Mouse (Mus musculus): ENCODE data around the gene Tfap2a. TPM values are rescaled to one million over a fixed set of nuclear protein-coding genes. Genes with fewer than 3 reads are reported as not detected.
A peak's percentile ranks its signal among the peaks of the same experiment; 100 is the strongest.

Gene Tfap2a
- polyA plus RNA-seq, 1 experiment from 2014 or later: 0.32 TPM

DNA sequence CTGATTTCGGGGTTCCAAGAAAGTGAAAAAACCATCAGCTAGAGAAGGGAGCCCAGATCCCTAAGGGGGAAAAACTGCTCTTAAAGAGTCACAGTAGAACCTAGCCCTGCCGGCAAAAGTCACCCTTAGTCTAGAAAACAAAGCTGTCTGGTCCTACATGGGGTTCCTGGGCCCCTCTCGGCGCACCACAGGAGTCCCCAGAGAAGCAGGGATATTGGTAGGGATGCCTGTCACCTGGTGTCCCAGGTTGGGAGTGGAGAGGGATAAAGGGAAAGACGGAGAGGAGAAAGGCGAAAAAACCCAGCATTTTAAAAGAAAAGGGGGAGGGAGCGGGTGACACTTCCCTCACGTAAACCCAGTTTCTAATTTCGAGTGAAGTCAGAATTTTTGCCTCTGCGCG lies 6.1 kb downstream of the Tfap2a start:
- H3K9ac ChIP-seq (replicated peaks): no peak overlapping the region
- H3K27me3 ChIP-seq: peaks cover 75% of the 10 kb centered on the region
- no peak for ATAC-seq (replicated peaks)
- WGBS: under 1% methylated on average over 11 of the region's 11 CpGs
- no peak overlapping the region for H3K4me2 ChIP-seq (replicated peaks)
- H3K9me3 ChIP-seq: no peaks in the 10 kb centered on the region
- H3K4me1 ChIP-seq: peaks cover 45% of the 10 kb centered on the region
- H3K27ac ChIP-seq (replicated peaks): no peak overlapping the region
- no peak overlapping the region for H3K4me3 ChIP-seq
- H3K36me3 ChIP-seq: no peaks in the 10 kb centered on the region

DNA sequence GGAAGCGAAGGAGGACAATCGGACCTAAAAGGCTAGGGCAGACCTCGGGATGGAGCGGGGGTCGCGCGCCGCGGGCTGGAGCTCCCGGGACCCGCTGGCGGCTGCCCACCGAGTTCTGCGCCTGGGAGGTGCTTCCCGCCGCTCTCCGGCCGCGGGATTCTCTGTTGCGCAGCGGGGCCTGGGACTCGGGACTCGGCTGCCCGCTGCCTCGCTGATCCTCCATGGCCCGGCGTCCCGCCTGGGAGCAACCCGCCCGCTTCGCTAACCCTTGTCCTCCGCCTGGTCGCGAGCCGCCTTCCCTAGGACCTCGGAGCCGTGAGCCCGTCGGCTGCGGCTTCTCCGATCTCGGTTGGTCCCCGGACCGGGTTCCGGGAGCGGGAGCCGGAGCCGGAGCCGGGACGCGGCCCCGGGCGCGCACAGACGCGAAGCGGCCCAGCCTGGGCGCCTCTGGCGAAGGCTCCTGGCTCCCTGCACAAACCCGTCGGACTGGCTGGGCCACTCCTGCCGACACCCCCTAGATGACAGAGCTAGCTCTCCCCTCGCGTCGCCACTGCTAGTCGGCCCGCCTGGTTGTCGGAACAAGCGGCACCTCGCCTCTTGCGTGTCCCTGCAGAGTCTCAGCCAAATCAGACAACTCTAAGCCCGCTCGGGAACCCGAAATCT lies 6.9 kb downstream of the Tfap2a start:
- Histone ChIP-seq H3K9ac (replicated peaks) (peak overlapping the region; percentile 3; the same call in 1 of the 2 replicates), H3K27me3 (peaks cover 74% of the 10 kb centered on the region), H3K9me3 (no peaks in the 10 kb centered on the region), H3K4me3 (peak overlapping the region; percentile 36), H3K36me3 (no peaks in the 10 kb centered on the region), H3K4me2 (replicated peaks) (peak overlapping the region; percentile 48), H3K27ac (replicated peaks) (no peak overlapping the region), H3K4me1 (peaks cover 45% of the 10 kb centered on the region)
- whole genome bisulfite sequencing: under 1% methylated on average over 60 of the region's 74 CpGs
- ATAC-seq (replicated peaks): no peak

DNA sequence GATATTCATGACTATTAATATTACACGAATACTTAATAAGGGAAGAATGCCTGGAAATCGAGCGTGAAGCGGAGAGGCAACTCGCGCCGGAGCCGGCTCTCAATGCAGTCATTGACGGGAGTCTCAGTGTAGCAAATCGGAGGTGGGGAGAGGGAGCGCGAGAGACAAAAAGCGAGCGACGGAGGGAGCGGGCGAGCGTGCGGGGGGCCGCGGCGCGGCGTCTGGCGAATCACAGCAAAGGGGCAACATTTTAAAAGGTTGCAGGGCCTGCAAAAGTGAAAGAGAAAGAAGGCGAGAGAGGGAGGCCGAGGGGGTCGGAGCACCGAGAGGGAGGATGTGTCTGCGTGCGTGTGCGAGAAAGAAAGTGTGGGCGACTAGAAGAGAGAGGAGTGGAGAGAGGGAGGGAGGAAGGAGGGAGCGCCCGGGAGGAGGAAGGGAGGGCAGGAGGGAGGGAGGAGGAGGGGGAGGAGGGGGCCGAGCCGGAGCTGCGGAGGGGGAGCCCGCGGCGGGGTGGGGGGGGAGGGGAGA lies 7.5 kb downstream of the Tfap2a start:
- Histone ChIP-seq H3K36me3 (no peaks in the 10 kb centered on the region), H3K27me3 (peaks cover 72% of the 10 kb centered on the region), H3K9me3 (no peaks in the 10 kb centered on the region), H3K4me1 (peaks cover 45% of the 10 kb centered on the region), H3K27ac (replicated peaks) (no peak overlapping the region), H3K9ac (replicated peaks) (no peak overlapping the region), H3K4me3 (peak overlapping the region; percentile 36), H3K4me2 (replicated peaks) (peak overlapping the region; percentile 48)
- ATAC-seq (replicated peaks): peak; percentile 30; the same call in 1 of the 2 replicates
- under 1% methylated on average over 34 of the region's 41 CpGs for WGBS

DNA sequence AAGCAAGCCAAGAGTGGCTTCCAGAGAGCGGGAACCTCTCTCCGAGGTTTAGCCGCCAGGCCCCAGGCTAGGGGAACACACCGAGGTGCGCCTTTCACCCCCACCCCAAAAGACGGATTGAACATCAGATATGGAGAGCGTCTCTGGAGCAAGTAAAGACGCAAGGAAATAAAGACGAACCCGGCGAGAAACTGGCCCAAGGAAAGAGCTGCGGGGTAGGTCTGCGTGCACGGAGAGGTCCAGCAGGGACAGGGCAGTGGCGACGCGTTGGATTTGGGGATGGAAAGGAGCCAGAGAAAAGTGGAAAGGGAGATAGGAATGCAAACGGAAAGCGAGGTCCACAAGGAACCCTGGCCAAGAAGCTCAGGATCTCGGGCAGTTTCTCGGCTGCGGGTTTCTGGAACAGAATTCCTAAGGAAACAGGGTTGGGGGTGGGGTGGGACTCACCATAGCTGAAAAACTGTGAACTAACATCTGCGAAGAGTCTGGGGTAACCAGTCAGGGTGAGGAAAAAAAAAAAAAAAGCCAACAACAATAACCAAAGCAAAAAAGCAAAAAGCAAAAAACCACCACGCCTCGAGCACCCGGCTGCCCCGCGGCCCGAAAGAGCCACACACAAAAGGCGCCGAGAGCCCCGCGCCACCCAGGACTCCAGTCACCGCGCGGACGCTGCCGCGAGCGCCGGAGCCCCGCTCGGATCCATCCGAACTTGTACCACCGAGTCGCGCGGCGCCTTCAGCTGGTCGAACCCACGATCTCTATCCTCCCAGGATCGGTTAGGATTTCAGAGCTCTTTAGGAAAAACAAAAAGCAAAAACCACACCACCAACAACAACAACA lies 8.4 kb downstream of the Tfap2a start:
- no peaks in the 10 kb centered on the region for H3K36me3 ChIP-seq
- H3K27ac ChIP-seq (replicated peaks): no peak overlapping the region
- under 1% methylated on average over 52 of the region's 52 CpGs for WGBS
- peak overlapping the region; percentile 36; the same call in 1 of the 2 replicates for H3K4me3 ChIP-seq
- H3K4me2 ChIP-seq (replicated peaks): no peak overlapping the region
- peaks cover 45% of the 10 kb centered on the region for H3K4me1 ChIP-seq
- no peak overlapping the region for H3K9ac ChIP-seq (replicated peaks)
- ATAC-seq (replicated peaks): no peak
- H3K27me3 ChIP-seq: peaks cover 73% of the 10 kb centered on the region
- H3K9me3 ChIP-seq: no peaks in the 10 kb centered on the region

DNA sequence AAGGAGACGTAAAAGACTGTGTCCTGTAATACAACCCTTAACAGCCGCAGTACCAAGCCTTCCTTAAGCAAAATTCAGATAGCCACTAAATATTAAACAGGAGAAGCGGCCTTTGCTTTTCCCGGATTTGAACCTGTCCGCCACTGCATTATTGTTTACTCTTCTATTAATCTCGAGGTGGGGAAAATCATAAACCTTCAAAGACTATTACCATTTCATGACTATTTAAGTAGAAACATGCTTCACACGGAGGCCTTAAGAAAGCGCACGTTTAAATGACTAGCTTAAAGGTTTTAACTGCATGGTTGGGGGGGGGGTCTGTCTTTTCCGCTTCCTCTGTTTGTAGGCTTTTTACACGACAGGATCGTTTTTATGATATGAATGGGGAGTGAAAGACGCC lies 9.1 kb downstream of the Tfap2a start:
- no peak overlapping the region for H3K9ac ChIP-seq (replicated peaks)
- no peak overlapping the region for H3K27ac ChIP-seq (replicated peaks)
- WGBS: under 1% methylated on average over 13 of the region's 13 CpGs
- H3K9me3 ChIP-seq: no peaks in the 10 kb centered on the region
- H3K4me3 ChIP-seq: 0 out of 2 replicates have a peak overlapping the region, but pooled peaks have one; percentile 2
- H3K4me1 ChIP-seq: peaks cover 39% of the 10 kb centered on the region
- H3K36me3 ChIP-seq: no peaks in the 10 kb centered on the region
- H3K27me3 ChIP-seq: peaks cover 73% of the 10 kb centered on the region
- no peak for ATAC-seq (replicated peaks)
- no peak overlapping the region for H3K4me2 ChIP-seq (replicated peaks)

DNA sequence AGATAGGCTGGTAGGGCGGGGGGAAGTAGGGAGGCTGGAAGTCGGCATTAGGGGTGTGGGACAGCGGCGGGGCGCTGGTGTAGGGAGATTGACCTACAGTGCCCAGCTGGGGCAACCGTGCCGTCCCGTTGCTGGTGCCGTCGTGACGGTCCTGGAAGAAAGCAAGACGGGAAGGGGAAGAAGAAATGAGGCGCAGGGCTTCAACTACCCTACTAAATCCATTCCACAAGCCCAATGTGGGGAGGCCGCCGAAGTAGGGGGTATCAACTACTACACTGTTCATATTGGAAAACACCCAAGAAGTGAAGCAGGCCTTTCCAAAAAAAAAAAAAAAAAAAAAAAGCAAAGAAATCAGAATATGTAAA lies 9.6 kb downstream of the Tfap2a start:
- peaks cover 34% of the 10 kb centered on the region for H3K4me1 ChIP-seq
- H3K4me3 ChIP-seq: no peak overlapping the region
- H3K4me2 ChIP-seq (replicated peaks): no peak overlapping the region
- WGBS: under 1% methylated on average over 15 of the region's 15 CpGs
- H3K36me3 ChIP-seq: no peaks in the 10 kb centered on the region
- ATAC-seq (replicated peaks): no peak
- no peaks in the 10 kb centered on the region for H3K9me3 ChIP-seq
- no peak overlapping the region for H3K27ac ChIP-seq (replicated peaks)
- H3K9ac ChIP-seq (replicated peaks): no peak overlapping the region
- peaks cover 73% of the 10 kb centered on the region for H3K27me3 ChIP-seq

DNA sequence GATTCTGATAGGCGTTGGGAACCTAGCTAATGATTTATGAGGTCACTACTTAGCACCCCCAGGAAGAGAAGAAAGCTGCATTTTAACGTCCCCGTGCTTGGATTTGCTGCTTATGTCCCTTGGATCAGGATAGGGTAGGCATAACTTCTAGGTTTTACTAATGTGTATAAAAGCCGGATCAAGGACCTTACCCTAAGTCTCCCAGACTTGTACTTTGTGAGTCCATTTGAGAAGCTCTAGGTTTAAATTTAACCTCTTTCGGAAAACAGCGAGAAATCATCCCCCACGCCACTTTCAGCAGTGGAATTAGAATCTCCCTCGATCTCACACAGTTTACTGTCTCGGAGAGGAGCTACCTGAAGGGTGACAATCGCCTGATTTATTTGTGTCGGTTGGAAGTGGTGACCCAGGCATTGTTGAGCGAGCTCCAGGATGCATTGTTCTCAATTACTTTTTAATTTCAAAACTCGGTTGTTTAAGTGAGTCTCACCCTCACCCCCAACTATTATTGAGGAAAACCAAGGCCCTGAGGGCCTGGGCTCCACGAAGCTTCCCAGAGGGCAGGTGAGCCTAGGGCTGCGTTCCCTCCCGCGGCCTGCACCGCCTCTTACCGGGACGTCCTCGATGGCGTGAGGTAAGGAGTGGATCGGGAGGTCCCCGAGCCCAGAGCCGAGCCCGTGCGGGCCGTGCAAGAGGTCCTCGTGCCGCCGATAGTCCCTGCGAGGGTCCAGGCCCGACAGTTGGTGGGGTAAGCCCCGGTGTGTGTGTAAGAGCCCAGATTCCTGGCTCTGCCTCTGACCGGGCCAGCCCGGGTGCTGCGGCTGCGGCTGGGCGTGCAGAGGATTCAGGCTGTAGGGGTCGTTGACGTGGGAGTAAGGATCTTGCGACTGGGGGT lies 10.2 kb downstream of the Tfap2a start:
- no peak overlapping the region for H3K4me3 ChIP-seq
- ATAC-seq (replicated peaks): no peak
- no peaks in the 10 kb centered on the region for H3K36me3 ChIP-seq
- no peak overlapping the region for H3K9ac ChIP-seq (replicated peaks)
- peaks cover 70% of the 10 kb centered on the region for H3K27me3 ChIP-seq
- 2% methylated on average over 42 of the region's 42 CpGs for WGBS
- no peak overlapping the region for H3K27ac ChIP-seq (replicated peaks)
- H3K9me3 ChIP-seq: no peaks in the 10 kb centered on the region
- no peak overlapping the region for H3K4me2 ChIP-seq (replicated peaks)
- peaks cover 33% of the 10 kb centered on the region for H3K4me1 ChIP-seq

DNA sequence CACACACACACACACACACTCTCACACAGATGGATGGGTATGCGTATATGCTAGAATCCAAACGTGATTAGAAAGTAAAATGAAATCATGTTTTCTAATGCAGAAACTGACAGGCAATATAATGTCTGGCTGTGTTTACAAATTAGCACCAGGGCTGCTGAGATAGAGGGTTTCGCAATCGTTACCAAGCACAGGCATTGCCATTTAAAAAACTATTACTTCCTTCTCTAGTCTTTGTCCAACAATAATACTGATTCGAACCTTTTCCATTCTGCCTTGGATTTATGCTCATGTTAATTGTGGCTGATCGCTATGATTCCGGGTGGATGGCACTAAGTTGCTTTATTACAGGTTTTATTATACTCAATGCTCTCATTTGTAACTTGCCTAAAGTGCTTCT lies 12.3 kb downstream of the Tfap2a start:
- H3K9ac ChIP-seq (replicated peaks): no peak overlapping the region
- H3K27me3 ChIP-seq: peaks cover 63% of the 10 kb centered on the region
- no peaks in the 10 kb centered on the region for H3K9me3 ChIP-seq
- H3K4me2 ChIP-seq (replicated peaks): no peak overlapping the region
- H3K27ac ChIP-seq (replicated peaks): no peak overlapping the region
- H3K36me3 ChIP-seq: no peaks in the 10 kb centered on the region
- H3K4me1 ChIP-seq: peaks cover 25% of the 10 kb centered on the region
- ATAC-seq (replicated peaks): no peak
- no peak overlapping the region for H3K4me3 ChIP-seq
- 9% methylated on average over 7 of the region's 7 CpGs for WGBS

DNA sequence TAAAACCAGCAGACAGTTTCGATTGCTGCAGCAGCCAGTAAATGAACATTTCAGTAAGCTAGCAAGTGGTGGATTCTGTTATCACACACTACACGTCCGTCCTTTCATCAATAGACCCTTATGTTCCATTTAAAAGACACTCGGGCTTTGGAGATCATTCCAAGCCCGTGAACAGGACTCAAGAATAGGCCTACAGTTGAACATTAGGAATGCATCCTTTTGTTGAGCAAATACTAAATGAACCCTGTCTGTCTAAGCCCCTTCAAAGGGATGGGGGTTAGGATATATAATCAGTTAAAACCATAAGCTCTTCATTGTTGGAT lies 14.6 kb downstream of the Tfap2a start:
- no peak overlapping the region for H3K27ac ChIP-seq (replicated peaks)

DNA sequence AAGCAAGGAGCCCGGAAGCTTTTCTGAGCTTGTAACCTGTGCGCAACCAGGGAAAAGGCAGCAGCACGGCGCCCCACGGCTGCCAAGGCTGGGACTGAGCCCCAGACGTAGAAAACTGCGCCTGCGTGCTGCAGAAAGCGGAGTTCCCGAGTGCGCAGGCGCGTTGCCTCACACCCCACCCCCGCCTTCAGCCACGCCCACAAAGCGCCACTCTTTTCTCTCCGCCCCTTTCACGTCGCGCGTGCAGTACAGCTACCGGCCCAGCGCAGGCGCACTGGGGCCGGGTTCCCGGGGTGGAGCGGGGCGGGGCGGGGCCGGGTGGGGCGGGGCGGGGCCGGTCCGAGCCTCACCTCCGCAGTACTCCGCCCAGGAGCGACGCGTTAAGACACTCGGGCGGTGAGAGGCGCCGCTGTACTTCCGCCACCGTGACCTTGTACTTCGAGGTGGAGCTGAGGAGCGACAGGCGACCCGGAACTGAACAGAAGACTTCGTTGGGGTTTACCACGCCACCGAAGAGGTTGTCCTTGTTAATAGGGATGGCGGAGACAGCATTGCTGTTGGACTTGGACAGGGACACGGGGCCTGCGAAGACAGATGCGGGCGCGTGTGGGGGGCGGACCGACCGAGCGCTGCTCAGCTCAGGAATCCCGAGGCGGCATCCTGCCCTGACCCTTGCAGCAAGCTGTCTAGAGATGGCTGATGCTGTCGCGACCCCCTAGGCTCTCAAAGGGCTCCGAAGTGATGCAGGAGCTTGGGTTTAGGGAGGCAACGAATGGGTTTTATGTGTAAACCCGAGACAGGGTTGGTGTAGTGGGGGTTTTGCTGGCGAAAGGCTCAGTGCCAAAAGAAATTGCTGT lies 15.2 kb downstream of the Tfap2a start:
- H3K9me3 ChIP-seq: no peaks in the 10 kb centered on the region
- WGBS: 2% methylated on average over 70 of the region's 70 CpGs
- H3K9ac ChIP-seq (replicated peaks): peak overlapping the region; percentile 42
- ATAC-seq (replicated peaks): peak; percentile 96
- no peak overlapping the region for H3K27ac ChIP-seq (replicated peaks)
- peak overlapping the region; percentile 85 for H3K4me2 ChIP-seq (replicated peaks)
- H3K27me3 ChIP-seq: peaks cover 83% of the 10 kb centered on the region
- H3K36me3 ChIP-seq: no peaks in the 10 kb centered on the region
- peaks cover 9% of the 10 kb centered on the region; the same call in 1 of the 2 replicates for H3K4me1 ChIP-seq
- H3K4me3 ChIP-seq: peak overlapping the region; percentile 68

More for the DNA sequence above, 14.6 kb downstream of the Tfap2a start:
- H3K9me3 ChIP-seq: no peaks in the 10 kb centered on the region
- H3K9ac ChIP-seq (replicated peaks): no peak overlapping the region
- WGBS: 4% methylated on average over 5 of the region's 5 CpGs
- peaks cover 83% of the 10 kb centered on the region for H3K27me3 ChIP-seq
- peak overlapping the region; percentile 68 for H3K4me3 ChIP-seq
- peak overlapping the region; percentile 85 for H3K4me2 ChIP-seq (replicated peaks)
- H3K4me1 ChIP-seq: peaks cover 12% of the 10 kb centered on the region; the same call in 1 of the 2 replicates
- H3K36me3 ChIP-seq: no peaks in the 10 kb centered on the region
- ATAC-seq (replicated peaks): peak; percentile 11; the same call in 1 of the 2 replicates

DNA sequence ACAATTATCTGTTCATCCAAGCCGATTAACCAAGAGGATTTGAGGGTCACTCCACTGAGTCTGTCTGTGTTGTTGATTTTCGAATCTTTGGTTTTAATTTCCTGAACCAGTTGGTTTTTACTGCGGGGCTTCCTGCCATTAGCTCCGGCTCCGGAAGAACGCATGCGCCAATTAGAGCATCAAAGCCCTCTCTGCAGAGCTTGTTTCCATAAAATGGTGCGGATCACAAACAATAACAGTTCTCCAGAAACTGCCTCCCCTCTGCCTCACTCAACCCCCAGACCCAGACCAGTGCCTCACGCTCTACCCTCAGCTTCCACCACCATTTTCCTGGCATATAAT lies 18.5 kb downstream of the Tfap2a start:
- H3K27me3 ChIP-seq: peaks cover 86% of the 10 kb centered on the region
- no peaks in the 10 kb centered on the region for H3K36me3 ChIP-seq
- no peak overlapping the region for H3K4me3 ChIP-seq
- 18% methylated on average over 9 of the region's 9 CpGs for WGBS
- H3K4me1 ChIP-seq: peaks cover 9% of the 10 kb centered on the region; the same call in 1 of the 2 replicates
- H3K9me3 ChIP-seq: no peaks in the 10 kb centered on the region
- no peak overlapping the region for H3K27ac ChIP-seq (replicated peaks)
- ATAC-seq (replicated peaks): no peak
- H3K4me2 ChIP-seq (replicated peaks): no peak overlapping the region
- H3K9ac ChIP-seq (replicated peaks): no peak overlapping the region
